Mouse (Mus musculus) MN1 (cell line): ENCODE results near the gene Rgs9.
"Not testable (repeated sequence)": the region's sequence is repeated elsewhere in the genome, so short reads cannot be mapped to it uniquely, and the experiment has no call there.

ENCODE experiments used
- DNase-seq: peaks from one replicate; pipeline ENCODE4 v3.0.0-alpha.2; 2016; ENCODE audit warnings: low spot score

The Rgs9 gene

GRCm38 (mm10) chr11:109305680-109306079, 7.8 kb upstream of the Rgs9 start:
- no peak for DNase-seq

GRCm38 (mm10) chr11:109302338-109302737, 4.4 kb upstream of the Rgs9 start:
- peak; percentile 27 for DNase-seq

- no peak for DNase-seq
Measured at GRCm38 (mm10) chr11:109297031-109297430, 898 bp downstream of the Rgs9 start.

GRCm38 (mm10) chr11:109292056-109292455, 5.9 kb downstream of the Rgs9 start:
- DNase-seq: no peak

GRCm38 (mm10) chr11:109289378-109289777, 8.6 kb downstream of the Rgs9 start:
- not testable (repeated sequence) for DNase-seq

- DNase-seq: no peak
Measured at GRCm38 (mm10) chr11:109284811-109285210, 13.1 kb downstream of the Rgs9 start.

- DNase-seq: peak; percentile 55
Measured at GRCm38 (mm10) chr11:109278186-109278585, 19.7 kb downstream of the Rgs9 start.

GRCm38 (mm10) chr11:109271399-109271798, 26.5 kb downstream of the Rgs9 start:
- no peak for DNase-seq

GRCm38 (mm10) chr11:109270366-109270765, 27.6 kb downstream of the Rgs9 start:
- DNase-seq: peak; percentile 17

- DNase-seq: peak; percentile 76
Measured at GRCm38 (mm10) chr11:109269662-109270341, 28.1 kb downstream of the Rgs9 start.

- no peak for DNase-seq
Measured at GRCm38 (mm10) chr11:109269283-109269661, 28.7 kb downstream of the Rgs9 start.

GRCm38 (mm10) chr11:109266161-109266910, 31.6 kb downstream of the Rgs9 start:
- DNase-seq: no peak

GRCm38 (mm10) chr11:109264159-109264768, 33.7 kb downstream of the Rgs9 start:
- DNase-seq: no peak

- DNase-seq: no peak
Measured at GRCm38 (mm10) chr11:109260561-109260960, 37.4 kb downstream of the Rgs9 start.

GRCm38 (mm10) chr11:109258941-109259910, 38.7 kb downstream of the Rgs9 start:
- DNase-seq: no peak

- DNase-seq: no peak
Measured at GRCm38 (mm10) chr11:109257824-109258223, 40.1 kb downstream of the Rgs9 start.

GRCm38 (mm10) chr11:109255022-109255421, 42.9 kb downstream of the Rgs9 start:
- no peak for DNase-seq

GRCm38 (mm10) chr11:109252483-109252882, 45.4 kb downstream of the Rgs9 start:
- no peak for DNase-seq

GRCm38 (mm10) chr11:109250566-109250965, 47.4 kb downstream of the Rgs9 start:
- no peak for DNase-seq

GRCm38 (mm10) chr11:109246920-109247319, 51.0 kb downstream of the Rgs9 start:
- DNase-seq: no peak

GRCm38 (mm10) chr11:109244635-109245360, 53.1 kb downstream of the Rgs9 start:
- DNase-seq: peak; percentile 92
